Mouse (Mus musculus): ENCODE measurements around the gene Aspg.

The Aspg gene

DNA sequence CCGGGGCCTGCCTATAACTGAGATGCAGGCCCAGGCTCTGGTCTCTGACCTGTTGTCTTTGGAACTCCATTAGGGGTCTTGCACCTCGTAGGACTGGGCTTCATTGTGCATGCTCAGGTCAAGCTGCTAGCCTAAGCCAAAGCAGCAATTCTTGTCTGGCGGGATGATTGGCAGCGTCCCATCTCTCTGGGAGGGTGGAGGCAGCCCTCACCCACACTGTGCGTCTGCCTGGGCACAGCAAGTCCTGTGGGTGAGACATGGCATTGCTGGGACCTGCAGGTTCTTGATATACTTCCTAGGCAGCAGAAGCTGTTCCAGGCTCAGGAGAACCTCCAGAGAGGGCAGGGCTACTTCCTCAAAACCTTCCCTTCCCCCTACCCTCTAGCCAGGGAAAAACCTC is 10.5 kb downstream of the Aspg start:
- DNase-seq, result no peak

DNA sequence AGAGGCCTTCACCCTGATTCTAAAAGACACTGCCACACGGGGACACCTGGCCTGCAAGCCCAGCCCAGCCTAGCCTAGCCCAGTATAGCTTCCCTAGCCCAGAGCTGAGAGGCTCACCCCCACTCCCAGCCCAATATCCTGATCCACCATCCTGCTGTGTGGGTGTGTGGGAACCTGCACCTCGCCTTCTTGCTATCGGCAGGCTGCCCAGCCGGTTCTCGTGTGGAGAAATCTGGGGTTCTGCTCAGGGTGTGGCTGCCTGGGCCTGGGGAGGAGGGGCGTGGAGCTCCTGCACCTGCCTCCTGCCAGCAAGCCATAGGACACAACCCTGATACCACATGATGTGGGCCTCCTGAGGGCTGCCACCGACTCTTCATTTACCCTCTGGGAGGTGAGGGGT is 11.2 kb downstream of the Aspg start:
- no peak for DNase-seq

DNA sequence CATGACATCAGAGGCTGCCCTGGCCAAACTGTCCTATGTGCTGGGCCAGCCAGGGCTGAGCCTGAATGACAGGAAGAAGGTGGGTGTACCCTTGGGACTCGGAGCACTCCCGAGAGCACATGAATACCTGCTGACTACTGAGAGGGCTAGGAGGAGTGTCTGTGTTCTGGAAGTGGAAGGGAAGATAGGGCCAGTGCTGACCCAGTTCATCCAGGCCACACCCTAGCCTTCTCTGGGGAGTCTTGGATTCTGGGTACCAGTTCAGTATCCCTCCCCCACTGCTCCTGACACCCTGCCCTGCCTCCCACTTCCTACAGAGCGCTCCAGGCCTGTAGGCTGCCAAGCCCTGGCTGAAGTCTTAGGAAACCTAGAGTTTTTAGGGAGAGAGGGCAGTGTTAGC is 14.7 kb downstream of the Aspg start:
- DNase-seq, result no peak

DNA sequence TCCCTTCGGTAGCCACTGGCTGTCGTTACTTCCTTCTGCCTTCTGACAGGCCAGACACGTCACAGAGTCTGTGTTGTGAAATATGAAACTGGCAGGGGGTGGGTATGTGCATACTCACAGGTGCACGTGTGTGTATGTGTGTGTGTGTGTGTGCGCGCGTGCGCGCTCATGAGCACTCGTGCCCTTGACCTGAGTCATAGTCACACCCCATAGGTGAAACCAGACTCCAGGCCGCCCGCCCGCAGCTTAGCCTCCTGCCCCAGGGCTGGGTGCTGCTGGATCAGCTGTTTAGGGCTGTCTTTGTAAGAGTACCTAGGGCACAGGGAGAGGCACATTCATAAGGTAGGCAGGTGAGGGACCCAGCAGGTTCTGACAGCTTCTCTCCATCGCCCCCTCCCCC is 19.4 kb downstream of the Aspg start:
- peak; percentile 58 for DNase-seq

DNA sequence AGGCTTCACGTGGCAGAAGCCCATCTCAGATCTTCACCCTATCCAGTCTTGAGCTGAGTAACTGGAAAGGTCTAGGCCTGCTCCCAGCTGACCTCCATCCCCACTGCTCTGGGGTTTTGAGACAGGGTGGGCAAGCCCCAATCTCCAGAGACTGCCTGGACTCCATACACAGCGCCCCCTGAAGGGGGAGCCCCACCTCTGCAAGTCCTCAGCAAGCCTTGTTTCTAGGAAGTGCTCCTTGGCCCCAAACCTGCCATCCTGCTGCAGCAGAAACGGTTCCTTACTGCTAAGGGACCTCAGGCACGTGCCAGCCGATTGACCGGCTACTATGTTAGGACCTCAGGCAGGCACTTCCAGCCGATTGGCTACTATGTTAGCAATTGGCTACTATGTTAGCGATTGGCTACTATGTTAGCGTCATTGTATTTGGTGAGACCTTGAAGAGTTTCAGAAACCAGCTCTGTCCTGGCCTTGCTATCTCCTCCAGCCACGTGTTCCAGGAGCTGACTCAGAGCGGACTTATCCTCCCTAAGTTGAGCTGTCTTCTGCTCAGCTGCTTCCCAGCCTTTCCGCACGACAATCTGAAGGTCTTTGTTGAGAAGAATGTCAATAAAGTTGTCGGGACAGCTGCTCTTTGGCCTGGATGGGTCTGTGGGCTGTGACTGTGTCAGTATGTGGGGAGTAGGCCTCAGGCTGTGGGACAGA is 20.6 kb downstream of the Aspg start:
- DNase-seq, result no peak

DNA sequence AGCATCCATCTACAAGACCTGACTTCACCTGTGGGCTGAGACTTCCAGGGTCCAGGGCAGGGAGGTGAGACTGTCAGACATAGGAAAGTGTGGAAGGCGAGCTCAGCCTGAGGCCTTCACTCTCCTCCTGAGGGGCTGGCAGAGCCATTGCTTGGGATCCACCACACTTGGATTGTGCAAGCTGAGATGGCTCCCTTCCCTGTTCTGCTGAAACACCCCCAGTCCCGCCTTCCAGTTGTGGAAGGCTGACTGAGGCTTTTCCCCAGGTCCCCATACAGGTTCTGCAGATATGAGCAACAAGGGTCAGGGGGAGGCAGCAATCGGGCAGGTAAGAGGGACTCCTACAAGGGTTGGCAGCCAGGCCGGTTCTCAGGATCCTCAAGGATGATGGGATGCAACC is 22.0 kb downstream of the Aspg start:
- no peak for DNase-seq

DNA sequence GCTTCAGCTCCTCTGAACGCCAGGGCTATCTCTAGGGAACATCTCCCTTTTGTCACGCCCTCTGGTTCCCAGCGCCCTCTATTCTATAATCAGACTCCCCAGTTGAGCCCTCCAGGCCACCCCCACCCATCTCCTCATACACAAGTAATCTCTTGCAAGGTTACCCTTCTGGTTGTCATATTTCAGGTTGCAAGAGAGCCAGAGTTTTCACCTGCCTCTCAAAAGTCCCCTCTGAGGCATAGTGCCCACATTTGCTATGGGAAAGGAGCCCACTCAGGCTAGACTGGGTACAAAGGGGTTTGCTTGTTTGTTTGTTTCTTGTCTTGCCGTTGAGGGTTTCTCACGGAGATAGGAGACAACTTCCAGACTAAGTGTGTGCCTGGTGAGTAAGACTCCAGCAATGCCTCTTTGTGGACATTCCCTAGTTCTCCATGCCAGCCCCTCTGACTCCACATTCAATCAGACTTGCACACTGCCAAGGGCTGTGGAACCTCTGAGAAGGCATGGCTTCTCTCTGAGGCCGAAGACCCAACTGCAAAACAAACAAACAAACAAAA is 22.9 kb downstream of the Aspg start:
- no peak for DNase-seq

DNA sequence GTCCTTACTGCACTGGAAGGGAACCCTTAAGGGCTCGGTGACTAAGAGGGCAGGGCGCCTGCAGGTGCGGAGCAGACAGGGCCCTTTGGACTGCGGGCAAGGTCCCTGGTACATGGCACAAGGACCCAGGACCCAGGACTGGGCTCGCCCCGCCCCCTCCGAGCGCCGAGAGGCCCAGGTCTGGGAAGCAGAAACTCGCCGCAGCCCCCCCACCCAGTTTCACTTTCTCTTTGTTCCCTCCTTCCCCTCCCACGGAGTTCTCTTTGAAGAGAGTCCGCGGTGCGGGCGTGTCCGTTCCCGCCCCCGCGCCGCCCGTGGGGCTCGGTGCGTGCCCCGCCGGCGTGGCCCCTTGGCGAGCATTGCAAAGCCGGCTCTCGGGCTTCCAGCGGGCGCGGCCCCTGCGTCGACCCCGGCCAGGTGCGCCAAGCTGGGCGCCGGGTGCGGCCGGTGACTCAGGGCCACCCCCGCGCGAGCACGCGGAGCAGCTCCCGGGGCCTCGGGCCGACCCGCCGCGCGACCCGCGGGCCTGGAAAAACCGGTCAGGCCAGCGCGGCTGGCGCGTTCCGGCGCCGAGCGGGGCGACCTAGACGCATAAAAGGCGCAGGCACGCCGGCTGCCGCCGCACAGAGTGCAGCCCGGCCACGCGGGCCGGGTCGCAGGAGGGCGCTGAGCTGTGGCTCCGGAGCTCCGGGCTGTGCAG is 23.8 kb downstream of the Aspg start:
- DNase-seq, result peak; percentile 94

DNA sequence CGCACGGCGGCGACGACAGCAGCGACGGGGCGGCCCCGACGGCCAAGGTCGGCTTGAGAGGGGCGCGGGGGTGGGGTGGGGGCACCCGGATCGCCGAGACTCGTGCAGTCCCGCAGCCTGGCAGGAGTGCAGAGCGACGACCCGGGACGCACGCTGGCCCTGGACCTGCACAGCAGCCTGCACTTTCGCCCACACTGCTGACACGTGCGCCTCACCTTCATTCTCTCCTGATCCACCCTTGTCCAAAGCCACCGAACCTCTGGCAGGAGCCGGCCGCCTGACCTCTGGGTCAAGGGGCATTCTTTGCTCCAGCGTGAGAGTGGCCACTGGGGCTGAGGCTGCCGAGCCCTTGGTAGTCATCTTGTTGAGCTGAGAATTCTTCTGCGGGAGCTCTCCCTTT is 24.5 kb downstream of the Aspg start:
- peak; percentile 84 for DNase-seq

DNA sequence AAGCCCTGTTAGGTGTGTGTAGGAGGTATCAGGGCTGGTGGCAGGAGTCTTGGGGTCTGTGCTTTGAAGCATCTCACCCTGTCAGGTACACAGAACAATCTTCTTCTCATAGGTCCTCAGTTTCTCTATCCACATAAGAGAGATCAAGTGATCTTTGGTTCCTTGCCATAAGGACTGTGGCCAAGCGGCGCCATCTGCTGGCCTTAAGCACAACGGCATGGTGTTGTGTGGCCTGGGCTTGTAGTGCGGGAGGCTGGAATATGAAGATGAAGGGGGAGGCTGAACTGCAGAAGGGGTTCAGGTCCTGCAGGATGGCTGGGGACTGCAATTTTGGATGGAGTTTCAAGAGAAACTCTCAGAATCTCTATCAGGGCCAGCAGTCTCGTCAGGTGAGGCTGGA is 33.8 kb downstream of the Aspg start:
- DNase-seq, result peak; percentile 70

DNA sequence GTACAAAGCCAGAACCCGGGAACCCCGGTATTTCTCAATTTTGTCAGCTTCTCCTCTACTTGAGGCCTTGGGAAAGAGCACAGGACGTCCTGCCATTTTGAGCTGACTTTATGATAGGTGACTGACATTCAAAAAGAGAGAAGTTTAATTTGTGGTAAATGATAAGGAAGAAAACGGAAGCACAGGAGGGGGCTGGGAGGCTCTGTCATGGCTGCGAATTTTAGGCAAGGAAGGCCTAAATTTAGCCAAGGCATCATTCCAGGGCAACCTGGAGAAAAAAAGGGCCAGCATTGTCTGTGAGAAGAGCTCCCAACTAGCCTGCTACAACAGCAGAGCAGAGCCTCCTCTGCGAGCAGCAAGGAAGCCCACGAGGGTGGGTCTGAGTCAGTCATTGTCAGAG is 34.3 kb downstream of the Aspg start:
- no peak for DNase-seq

DNA sequence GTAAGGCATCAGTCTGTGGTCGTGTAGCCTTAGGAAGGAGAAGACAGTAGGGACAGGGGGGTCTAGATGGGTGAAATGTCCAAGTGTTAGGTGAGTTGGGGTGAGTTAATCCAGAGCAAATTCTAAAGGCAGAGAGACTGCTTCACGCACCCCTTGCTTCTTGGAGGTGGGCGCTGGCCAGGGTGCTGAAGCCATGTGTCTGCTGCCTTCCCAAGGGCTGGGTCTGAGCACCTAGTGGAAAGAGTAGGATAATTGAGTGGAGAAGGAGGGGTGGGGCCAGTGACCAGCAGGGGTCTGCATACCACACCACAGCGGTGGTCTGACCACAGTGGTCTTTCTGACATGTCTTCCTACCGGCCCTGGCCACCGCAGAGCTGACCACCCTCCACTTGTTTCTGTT is 34.8 kb downstream of the Aspg start:
- peak; percentile 61 for DNase-seq

DNA sequence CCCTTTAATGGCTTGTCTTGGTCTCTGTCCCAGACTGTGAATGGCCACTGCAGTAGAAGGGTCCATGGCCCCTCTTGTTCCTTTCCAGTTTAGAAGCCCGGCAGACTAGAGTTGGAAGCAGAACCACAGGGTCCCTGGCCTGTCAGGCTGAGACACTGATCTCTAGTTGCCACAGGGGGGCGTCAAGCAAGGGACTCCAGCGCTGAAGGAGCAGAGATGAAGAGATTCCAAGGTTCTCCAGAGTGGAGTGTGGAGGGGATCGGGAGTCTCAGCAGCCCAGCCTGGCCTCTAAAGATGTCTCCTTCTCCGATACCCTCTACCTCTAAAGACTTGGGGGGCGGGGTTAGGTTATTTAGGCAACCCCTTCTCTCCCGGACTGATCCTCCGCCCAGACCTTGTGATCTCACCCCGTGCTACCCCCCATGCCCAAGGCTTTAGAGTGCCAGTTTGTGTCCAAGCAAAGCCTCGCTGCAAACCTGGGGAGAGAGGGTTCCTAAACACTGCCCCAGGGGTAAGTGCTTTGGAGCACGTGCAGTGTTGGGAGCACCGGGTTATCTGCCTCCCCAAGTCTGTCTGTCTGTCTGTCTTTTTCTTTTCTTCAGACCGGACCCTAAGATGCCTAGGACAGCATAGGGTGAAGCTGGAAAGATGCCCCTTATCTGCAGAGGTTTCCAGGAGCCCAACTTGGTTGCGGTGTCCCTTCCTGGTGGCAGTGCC is 36.8 kb downstream of the Aspg start:
- DNase-seq, result no peak

DNA sequence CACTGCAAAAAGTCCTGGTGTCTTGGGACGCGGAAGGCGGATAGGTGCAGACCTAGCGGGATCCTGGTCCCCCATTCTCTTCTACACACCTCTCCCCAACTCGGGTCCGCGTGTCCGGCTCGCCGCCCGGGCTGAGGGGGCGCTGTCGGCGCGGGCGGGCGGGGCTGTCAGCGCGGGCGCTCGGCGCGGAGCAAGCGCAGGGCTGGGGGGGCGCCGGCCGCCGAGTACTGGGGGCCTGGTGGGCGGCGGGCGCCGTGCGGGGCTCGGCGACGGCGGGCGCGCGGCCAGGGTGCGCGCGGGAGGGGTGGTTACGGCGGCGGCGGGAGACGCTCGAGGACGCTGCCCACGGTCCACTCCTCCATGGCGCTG is 37.3 kb downstream of the Aspg start:
- DNase-seq, result no peak

DNA sequence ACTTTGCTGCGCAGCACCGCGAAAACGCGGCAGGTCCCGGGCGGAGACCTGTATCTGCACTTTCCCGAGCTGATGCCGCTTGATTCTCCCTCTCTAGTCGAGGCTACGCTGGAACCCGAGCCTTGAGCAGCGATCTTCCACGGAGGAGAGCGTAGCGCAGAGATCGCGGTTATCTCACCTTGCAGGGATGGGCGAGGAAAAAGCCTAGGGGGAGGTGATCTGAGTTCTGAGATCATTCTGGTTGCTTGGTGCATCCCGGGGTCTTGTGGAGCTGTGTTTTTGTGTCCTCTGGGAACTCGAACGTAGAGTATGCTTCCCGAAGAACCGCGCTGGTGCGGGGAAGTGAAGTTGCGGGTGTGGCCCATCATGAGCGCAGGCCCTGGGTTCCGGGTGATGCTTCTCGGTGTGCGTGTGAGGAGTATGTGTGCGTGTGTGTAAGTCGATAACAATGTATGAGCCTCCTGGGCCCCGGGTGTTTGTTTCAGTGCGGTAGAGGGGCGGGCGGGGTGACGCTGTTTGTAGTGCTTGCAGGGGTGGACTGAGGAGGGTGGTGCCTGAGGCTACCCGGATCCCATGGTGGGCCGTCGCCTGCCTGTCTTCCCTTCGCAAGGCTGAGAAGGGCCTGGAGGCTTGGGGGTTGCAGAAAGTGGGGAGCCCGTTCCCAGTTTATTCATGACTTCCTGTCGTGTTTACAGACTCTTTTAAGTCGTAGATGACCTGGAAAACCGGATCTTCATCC is 38.1 kb downstream of the Aspg start:
- no peak for DNase-seq

DNA sequence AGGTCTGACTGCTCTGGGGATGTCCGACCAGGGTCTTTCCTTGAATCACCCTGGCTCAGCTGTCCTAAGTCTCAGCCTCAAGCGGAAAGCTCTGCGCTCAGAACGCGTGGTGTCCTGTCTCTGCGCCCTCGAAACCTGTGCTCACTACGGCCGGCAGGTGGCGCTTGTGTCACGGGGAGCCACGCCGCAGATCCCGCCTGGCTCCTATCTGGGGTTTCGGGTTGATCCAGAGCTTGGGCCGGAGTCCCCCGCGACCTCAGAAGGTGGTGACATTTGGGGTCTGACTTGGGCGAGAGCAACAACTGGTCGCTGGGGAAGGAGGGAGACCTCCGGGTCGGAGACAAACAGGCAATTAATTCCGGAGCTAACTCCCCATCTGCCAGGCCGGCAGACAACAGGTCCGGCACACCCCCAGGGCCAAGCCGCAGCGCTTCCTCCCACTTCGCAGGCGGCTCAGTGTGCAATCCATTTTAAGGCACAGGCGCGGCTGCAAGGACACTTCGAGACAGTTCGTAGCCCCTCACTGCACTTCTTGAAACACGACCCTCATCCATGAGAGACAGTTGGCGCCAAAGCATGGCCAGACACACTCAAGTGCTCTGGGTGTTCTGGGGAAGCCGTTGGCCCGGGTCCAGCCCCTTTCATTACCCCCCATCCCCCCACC is 38.9 kb downstream of the Aspg start:
- DNase-seq, result peak; percentile 81

DNA sequence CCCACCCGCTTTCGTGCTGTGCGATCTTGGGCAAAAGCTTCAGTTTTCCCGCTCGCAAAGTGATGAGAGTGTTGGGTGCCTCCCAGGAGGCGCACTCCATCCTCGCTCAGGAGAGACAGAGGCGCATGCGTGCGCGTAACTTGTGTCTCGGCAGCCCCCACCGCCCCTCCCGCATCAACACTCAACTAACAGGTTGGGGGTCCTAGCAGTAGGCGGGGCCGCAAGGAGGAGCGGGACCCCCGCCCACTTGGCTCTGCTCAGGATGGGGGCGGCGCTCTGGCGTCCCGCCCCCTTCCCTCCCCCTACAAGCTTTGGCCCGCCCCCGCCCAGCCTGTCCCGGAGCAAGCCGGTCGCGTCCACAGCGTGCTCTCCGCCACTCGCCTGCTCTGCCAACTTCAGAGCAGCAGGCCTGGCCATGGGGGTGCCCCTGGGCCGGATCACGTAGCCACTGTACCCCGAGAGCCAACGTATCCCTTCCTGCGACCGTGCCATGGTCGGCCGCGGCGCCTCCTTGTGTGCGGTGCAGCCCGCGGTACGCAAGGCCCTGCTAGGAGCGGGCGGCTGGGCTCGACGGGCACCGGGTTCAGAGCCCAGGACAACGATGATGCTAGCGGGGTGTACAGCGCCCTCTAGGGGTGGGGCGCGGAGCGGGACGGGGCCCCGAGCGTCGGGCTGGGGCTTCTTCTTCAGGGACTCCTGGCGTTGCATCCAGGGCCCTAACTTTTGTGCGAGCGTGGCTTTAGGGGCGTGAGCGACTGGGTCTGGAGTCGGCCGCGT is 39.6 kb downstream of the Aspg start, which contains the start of gene Kif26a:
TSS of gene Kif26a (plus strand) at position 334 of the 777 bp plus-strand sequence.
- peak; percentile 53 for DNase-seq

DNA sequence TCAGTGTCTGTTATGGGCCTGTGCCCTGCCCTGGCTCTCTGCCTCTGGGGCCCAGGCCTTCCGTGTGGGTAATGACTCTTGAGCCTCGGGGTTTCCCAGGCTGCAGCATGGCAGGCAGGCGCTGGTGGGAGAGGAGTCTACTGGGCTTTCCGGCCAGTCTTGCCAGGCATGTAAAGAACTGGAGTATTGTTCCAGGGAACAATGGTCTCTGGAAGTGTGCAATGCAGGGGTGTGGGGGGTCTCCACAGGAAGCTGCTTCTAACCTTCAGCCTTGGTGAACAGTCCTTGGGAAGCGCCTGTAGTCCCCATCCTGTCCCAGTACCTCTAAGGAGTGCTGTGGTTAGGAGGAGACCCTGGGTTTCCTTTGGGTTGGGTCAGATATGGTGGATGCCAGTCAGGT is 40.9 kb downstream of the Aspg start:
- DNase-seq, result no peak

DNA sequence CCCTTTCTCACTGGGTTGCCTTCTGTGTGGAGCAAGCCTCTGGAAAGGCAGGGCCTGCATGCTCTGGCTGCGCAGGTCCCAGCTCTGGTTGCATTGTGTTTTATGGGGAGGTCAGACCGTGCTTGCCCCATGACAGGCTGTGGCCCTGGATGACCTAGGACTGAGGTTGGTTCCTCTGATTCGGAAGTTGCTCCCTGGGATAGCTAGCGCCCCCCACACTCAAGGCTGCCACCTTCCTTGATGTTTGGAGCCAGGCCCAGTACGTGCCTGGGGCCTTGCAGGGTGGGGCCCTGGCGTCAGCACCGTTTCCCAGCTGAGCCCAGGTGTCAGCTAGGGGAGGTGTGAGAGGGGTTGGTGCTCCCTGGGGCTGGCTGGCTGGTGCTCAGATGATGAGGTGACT is 43.5 kb downstream of the Aspg start:
- DNase-seq, result no peak

DNA sequence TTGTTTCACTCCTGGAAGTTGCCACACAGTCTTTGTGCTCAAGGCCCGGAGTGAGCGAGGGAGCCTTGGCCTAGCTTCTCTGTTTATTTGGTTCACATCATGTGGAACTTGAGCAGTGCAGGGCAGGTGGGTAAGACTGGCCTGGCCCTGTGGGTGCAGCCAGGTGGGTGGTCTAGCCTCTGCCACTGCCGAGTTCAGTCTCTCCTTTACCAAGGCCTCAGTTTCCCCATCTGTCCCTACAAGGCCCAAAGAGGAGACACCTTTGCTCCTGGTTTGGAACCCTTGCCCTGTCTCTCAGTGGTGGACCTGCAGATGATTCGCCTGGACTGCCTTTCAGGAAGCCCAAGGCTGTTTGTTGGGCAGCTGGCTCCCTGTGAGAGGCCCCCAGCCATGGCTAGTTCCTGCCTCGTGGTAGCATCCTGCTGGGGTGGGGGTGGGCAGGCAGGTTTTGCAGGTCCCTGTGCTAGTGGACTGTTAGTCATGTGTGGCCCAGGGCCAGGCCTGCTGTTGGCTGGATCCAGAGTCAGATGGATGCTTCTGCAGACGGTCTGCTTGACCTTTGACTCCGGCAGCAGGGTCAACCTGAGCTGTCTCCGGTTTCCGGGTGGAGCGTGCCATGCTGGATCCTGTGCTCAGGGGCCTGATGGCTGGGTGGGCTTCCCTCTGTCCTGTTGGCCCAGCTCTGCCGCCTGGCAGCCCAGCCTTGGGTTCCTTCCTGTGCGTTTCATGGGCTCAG is 44.9 kb downstream of the Aspg start:
- peak; percentile 79 for DNase-seq

DNA sequence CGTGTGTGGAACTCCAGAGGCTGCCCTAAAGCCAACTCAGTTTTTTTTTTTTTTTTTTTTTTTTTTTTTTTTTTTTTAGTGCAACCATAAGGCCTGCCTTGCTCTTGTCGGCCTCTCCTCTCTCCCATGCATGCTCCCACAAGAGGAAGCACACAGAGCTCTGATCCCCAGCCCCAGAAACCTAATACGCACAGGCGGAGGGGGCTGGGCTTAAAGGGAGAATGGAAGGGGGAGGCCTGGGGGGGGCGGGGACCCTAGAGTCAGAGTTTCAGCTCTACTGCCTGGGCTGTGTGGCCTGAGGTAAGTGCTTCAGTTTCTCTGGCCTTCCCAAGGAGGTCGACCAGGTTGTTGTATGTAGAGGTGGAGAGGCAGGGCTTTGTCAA is 45.5 kb downstream of the Aspg start:
- DNase-seq, result no peak

Measured in kidney, adult 9 months (tissue).